Mouse (Mus musculus) regulatory T cell (primary cell): ENCODE data around the gene Prex1.

Source experiments
- in situ Hi-C: fragments of 300-600 bp; cut with MboI, MseI; formaldehyde crosslinking; loops from one replicate; pipeline ENCODE4 v1.15.1; 2025; ENCODE audit warnings: high pct_unique_total_duplicates

Gene Prex1

GRCm38 (mm10) chr2:166615338-166616075 is 98.1 kb downstream of the Prex1 start:
- in situ Hi-C loops = no loop called here

DNA sequence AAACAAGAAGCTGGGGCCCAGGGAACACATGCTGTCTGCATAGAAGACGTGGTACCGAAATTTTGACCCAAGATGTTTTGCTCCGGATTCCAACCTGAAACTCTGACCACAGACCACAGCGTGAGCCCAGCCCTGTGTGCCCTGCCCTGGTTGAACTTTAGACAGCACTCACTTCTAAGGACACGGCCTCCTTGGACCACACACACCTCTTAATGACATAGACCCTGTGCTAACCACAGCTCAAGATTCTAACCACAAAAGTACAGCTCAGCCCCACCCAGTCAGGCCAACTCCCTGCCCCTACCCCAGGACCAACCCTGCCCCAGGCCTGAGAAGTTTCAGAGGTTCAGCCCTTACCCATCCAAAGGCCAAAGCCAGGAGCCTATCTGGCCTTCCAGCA is 103.4 kb downstream of the Prex1 start:
- in situ Hi-C loops = no loop called here

GRCm38 (mm10) chr2:166608509-166608908 is 105.1 kb downstream of the Prex1 start:
- in situ Hi-C loops = no loop called here

DNA sequence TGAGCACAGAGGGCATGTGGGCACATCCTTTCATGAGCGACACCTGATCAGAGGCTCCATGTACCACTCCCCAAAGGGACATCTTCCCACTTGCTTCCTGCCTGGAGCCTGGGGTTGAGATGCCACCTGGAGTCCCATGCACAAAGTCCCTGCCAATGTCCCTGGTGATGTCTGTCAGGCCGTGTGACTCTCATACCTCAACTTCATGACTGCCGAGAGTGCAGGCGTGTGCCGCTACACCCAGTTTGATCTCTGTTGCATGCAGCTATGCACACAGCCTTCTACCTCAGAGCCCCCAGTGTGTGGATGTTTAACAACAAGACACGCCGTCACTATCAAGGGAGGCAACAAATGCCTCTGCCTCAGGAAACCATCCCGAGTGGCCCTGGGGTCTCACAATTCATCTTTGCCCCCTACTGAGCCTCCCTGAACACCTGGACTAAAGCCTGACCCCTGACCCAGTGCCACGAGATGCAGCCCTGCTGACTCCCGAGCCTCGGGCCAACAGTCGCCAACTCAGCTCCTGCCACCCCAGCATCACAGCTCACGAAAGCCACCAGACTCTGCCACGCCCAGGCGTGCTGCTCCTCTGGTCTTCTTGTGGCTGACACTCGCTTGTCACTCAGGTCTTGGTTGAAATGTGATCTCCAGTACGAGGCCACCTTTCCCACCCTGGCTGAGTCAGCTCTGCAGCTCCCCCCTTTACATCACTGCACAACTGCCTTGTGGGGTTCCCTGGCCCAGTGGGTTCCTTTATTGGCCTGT is 107.0 kb downstream of the Prex1 start:
- in situ Hi-C loops = no loop called here

DNA sequence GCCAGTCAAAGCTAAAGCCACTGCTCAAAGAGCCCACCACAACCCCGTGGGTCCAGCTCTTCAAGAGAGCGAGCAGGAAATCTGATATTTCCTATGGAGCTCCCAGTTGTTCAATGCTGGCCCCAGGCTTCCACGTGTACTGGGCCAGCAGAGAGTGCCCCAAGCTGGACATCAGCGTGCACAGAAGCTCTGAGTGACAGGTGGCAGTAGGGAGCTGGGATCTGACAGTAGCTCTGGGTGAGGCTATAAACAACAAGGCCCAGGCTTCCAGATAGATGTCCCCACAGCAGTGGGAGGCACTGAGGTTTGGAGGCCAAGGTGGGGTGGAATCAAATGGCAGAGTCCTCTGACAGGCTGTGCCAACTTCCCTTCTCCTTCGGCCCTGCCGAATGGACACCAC is 107.6 kb downstream of the Prex1 start:
- in situ Hi-C loops = no loop called here

- in situ Hi-C loops = no loop called here
Observed at GRCm38 (mm10) chr2:166605164-166605831, 108.3 kb downstream of the Prex1 start.

GRCm38 (mm10) chr2:166602948-166603347 is 110.7 kb downstream of the Prex1 start:
- in situ Hi-C loops = no loop called here

GRCm38 (mm10) chr2:166601420-166601819 is 112.2 kb downstream of the Prex1 start:
- in situ Hi-C loops = no loop called here

- in situ Hi-C loops = loop anchor here (5.0 kb wide), 1 partner anchor 179 kb away; no protein-coding TSS in a partner anchor
Observed at GRCm38 (mm10) chr2:166598453-166599155, 115.0 kb downstream of the Prex1 start.

- in situ Hi-C loops = loop anchor here (5.0 kb wide), 1 partner anchor 180 kb away; no protein-coding TSS in a partner anchor
Observed at GRCm38 (mm10) chr2:166597763-166598162, 115.9 kb downstream of the Prex1 start.

- in situ Hi-C loops = no loop called here
Observed at GRCm38 (mm10) chr2:166592034-166592912, 121.4 kb downstream of the Prex1 start.

- in situ Hi-C loops = no loop called here
Observed at GRCm38 (mm10) chr2:166584491-166584890, 129.1 kb downstream of the Prex1 start.

- in situ Hi-C loops = no loop called here
Observed at GRCm38 (mm10) chr2:166583292-166583691, 130.3 kb downstream of the Prex1 start.

DNA sequence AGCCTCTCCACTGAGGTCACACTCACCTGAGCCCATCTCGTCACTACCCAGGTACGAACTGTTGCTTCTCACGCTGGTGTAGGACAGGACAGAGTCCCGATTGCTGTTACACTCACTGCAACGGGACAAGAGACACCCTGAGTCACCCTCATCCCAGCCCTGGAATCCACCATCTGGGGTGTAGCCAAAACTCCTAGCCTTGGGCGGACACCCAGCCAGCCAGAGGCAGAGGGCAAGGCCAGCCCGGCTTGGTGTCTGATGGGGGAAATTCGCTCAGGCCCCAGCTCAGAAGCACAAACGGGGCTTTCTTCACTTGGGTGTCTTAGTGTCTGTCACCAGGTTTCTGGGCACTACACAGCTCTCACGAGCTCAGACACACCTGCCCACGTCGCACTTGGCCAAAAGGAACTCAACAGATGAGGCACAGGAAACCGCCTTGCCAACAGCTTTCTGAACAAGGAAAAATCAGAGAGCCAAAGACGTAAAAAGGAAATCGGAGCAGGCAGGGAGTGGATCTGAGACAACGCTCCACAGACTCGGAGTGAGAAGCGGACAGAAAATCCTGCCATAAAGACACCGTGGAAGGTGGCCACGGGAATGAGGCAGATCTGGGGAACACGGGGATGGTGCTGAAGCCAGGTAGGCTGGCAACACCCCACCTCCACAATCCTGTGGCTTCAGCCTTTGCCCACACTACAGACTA is 131.6 kb downstream of the Prex1 start:
- in situ Hi-C loops = no loop called here

DNA sequence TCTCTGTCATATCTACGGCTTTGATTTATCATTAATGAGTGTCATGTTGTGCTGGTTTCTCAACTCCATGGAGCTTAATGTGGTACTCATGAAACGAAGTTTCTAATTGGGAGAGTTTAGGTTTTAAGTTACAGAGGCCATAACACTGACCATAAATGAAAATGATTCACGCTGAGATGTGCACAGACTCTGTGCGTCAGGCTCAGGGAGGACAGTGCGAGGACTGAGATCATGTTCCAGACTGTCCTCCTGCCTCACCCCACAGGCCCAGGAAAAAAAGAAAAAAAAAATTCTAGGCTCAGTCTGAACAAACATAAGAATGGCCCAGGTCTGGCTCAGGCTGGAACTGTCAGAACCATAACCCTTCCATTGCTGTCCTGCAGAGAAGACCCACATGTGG is 133.8 kb downstream of the Prex1 start:
- in situ Hi-C loops = no loop called here

DNA sequence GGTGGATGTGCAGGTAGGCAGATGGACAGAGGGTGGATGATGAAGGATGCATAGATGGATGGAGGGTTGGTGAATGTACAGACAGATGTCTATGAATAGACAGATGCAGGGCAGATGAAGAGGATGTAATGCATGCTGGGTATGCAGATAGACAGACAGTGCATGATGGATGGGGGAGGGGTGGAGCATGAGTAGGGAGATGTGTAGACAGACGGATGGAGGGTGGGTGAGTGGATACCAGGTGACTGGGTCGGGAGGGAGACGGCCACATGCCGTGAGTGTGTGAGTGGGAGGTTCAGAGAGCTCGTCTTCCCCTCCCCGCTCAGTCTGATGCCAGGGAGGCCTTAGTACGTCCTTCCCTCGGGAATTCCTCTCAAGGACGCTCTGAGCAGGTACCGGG is 134.3 kb downstream of the Prex1 start:
- in situ Hi-C loops = no loop called here

- in situ Hi-C loops = no loop called here
Observed at GRCm38 (mm10) chr2:166575419-166575818, 138.2 kb downstream of the Prex1 start.

DNA sequence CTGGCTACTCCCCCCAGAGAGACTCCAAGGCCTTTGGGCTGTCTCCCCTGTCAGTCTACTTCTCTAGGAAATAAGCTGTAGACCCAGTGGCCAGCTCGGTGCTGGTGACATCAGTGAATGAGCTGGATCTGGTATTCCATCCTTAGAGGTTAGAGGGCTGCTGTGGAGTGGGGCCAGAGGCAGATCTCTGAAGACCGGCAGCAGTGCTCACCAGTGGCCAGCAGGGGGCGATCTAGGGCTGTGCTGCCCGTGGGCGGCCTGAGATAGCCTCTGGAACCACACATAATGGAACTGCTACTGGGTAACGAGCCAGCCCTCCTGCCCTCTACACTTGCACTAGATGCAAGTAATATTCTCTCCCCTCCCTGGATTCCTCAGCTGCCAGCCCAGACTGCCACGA is 138.7 kb downstream of the Prex1 start:
- in situ Hi-C loops = no loop called here

DNA sequence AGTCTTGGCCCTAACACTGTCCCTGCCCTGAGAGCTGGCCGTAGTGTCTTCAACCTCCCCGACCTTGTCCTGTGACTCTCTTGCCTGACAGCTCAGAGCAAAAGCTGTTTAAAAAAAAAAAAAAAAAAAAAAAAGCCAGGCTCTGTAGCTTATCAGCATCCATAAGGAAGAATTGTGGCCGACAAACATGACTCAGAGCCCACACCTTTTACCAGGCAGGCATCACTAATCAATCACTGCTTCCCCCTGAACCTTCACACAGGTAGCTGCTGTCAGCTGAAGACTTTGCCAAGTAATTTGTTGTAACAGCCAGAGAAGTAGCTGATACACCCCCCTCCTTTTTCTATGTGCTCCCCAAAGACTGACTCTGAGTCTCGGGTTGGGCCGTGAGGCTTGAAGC is 140.0 kb downstream of the Prex1 start:
- in situ Hi-C loops = no loop called here

DNA sequence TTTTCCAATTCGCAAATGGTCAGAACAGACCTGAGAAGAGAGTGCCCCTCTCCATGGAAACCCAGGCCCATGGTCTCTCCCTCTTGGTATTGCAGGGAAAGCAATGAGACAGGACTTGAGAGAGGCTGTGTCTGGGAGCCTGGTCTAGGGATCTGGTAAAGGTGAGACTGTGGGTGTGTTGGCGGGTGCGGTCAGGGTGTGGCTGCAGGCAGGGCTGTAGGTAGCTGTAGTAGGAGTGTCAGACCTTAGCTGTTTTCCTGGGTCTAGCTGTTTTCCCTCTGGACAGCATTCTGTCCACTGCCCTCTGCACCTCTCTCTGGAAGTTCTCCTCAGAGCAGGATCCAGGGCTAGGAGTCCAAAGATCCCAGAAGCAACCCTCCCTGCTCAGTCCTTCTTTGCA is 141.3 kb downstream of the Prex1 start:
- in situ Hi-C loops = no loop called here
